Mouse (Mus musculus) heart, embryonic 12.5 days (tissue): ENCODE results near the gene Rad51. TPM values are rescaled to one million over a fixed set of nuclear protein-coding genes. Genes with fewer than 3 reads are reported as not detected.
A peak's percentile ranks its signal among the peaks of the same experiment; 100 is the strongest.

ENCODE experiments used
- ATAC-seq: fragments of 200-750 bp; cut with Nextera tagmentation; 2 replicates; pipeline ENCODE4 v1.8.0; 2017; ENCODE audit warnings: moderate TSS enrichment, moderate library complexity; ENCODE audit not compliant: insufficient number of reproducible peaks, low FRiP score
- H3K27ac ChIP-seq: fragments of 300-500 bp; sonication (generic); 2 replicates; pipeline ENCODE4 v1.5.1; 2016; ENCODE audit warnings: mild to moderate bottlenecking, moderate library complexity; ENCODE audit not compliant: poor library complexity, severe bottlenecking
- H3K27me3 ChIP-seq: fragments of 300-500 bp; sonication (generic); replicated peaks from 2 replicates; pipeline ENCODE4 v1.6.1; 2016; ENCODE audit warnings: mild to moderate bottlenecking, moderate library complexity
- H3K36me3 ChIP-seq: fragments of 300-500 bp; sonication (generic); 2 replicates; pipeline ENCODE4 v1.6.1; 2016; ENCODE audit warnings: mild to moderate bottlenecking, moderate library complexity
- H3K4me1 ChIP-seq: fragments of 300-500 bp; sonication (generic); replicated peaks from 2 replicates; pipeline ENCODE4 v1.6.1; 2016; ENCODE audit warnings: mild to moderate bottlenecking
- H3K4me2 ChIP-seq: fragments of 300-500 bp; sonication (generic); 2 replicates; pipeline ENCODE4 v1.6.1; 2016; ENCODE audit warnings: mild to moderate bottlenecking, moderate library complexity
- H3K4me3 ChIP-seq: fragments of 300-500 bp; sonication (generic); 2 replicates; pipeline ENCODE4 v1.5.1; 2016; ENCODE audit warnings: mild to moderate bottlenecking
- H3K9ac ChIP-seq: fragments of 300-500 bp; sonication (generic); 2 replicates; pipeline ENCODE4 v1.6.1; 2016; ENCODE audit warnings: mild to moderate bottlenecking, moderate library complexity
- H3K9me3 ChIP-seq: fragments of 300-500 bp; sonication (generic); replicated peaks from 2 replicates; pipeline ENCODE4 v1.6.1; 2016; ENCODE audit warnings: mild to moderate bottlenecking, moderate library complexity
- WGBS: fragments of 180-500 bp; shearing (Covaris S2); methylation state at CpG from one replicate; pipeline ENCODE4 v1.1.7; 2016; 5-methylcytosine and 5-hydroxymethylcytosine counted together
- polyA plus RNA-seq: library from polyadenylated mRNA; unstranded; fragments of >200 nt; fragmentation: Nextera tagmentation; extraction: Ambion mirVana; gene quantifications from 2 replicates; pipeline ENCODE4 v1.2.1, GENCODE M21; 2016

Gene Rad51
- polyA plus RNA-seq, 1 experiment from 2014 or later = 32.2 TPM

DNA sequence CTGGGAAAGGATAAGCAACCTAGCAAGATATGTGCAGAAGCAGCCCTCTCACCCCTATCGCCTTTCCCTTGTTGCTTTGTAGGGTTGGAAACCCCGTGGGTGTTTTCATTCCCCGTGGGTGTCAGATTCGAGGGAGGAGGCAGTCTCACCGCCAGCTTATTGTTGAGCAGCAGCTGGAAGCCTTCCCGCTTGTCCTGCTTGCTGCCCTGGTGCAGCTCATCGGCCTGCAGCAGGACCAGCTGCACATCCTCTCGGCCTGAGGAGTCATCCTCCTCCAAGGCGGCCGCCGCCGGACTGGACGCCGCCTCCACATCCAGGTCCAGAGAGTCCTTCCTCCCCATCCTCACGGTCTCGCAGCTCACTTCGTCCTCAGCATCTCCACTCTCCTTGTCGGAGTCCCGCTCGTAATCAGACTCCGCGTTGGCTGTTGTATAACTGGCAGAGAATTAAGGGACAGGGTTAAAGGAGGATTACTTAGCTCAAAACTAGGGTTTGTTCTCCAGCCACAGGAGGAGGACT, 34.6 kb downstream of the Rad51 start:
- 78% methylated on average over 22 of the region's 22 CpGs for WGBS
- H3K4me2 ChIP-seq = no peak overlapping the region
- H3K9ac ChIP-seq = no peak overlapping the region
- peaks cover 2% of the 10 kb centered on the region for H3K4me1 ChIP-seq
- no peak overlapping the region for H3K4me3 ChIP-seq
- no peaks in the 10 kb centered on the region for H3K27me3 ChIP-seq
- no peak overlapping the region for H3K27ac ChIP-seq
- H3K9me3 ChIP-seq = peaks cover 4% of the 10 kb centered on the region
- no peak; the same call in 1 of the 2 replicates for ATAC-seq
- peaks cover 93% of the 10 kb centered on the region for H3K36me3 ChIP-seq

- Histone ChIP-seq H3K4me3 (no peak overlapping the region), H3K4me2 (no peak overlapping the region), H3K4me1 (peaks cover 8% of the 10 kb centered on the region), H3K9ac (no peak overlapping the region), H3K27ac (no peak overlapping the region), H3K27me3 (no peaks in the 10 kb centered on the region), H3K9me3 (peaks cover 4% of the 10 kb centered on the region), H3K36me3 (peaks cover 93% of the 10 kb centered on the region)
- ATAC-seq = no peak
- WGBS = 85% methylated on average over 8 of the region's 8 CpGs
These were observed 35.2 kb downstream of the Rad51 start for GRCm38 (mm10) chr2:119147775-119148174.

GRCm38 (mm10) chr2:119152255-119152654, 39.7 kb downstream of the Rad51 start:
- H3K27me3 ChIP-seq = no peaks in the 10 kb centered on the region
- H3K4me2 ChIP-seq = no peak overlapping the region
- no peak overlapping the region for H3K4me3 ChIP-seq
- H3K9me3 ChIP-seq = no peaks in the 10 kb centered on the region
- 42% methylated on average over 6 of the region's 6 CpGs for WGBS
- H3K9ac ChIP-seq = peak overlapping the region; percentile 60; the same call in 1 of the 2 replicates
- no peak for ATAC-seq
- H3K27ac ChIP-seq = no peak overlapping the region; the same call in 1 of the 2 replicates
- peaks cover 24% of the 10 kb centered on the region for H3K4me1 ChIP-seq
- peaks cover 68% of the 10 kb centered on the region for H3K36me3 ChIP-seq

- H3K4me3 ChIP-seq = no peak overlapping the region
These were observed 42.1 kb downstream of the Rad51 start for GRCm38 (mm10) chr2:119154683-119155082.

GRCm38 (mm10) chr2:119155388-119155787, 42.8 kb downstream of the Rad51 start:
- H3K9me3 ChIP-seq = no peaks in the 10 kb centered on the region
- H3K9ac ChIP-seq = peak overlapping the region; percentile 98
- peaks cover 38% of the 10 kb centered on the region for H3K36me3 ChIP-seq
- H3K27me3 ChIP-seq = no peaks in the 10 kb centered on the region
- peaks cover 27% of the 10 kb centered on the region for H3K4me1 ChIP-seq
- 0 out of 2 replicates have a peak overlapping the region, but pooled peaks have one; percentile 32 for H3K27ac ChIP-seq
- peak overlapping the region; percentile 97 for H3K4me3 ChIP-seq
- H3K4me2 ChIP-seq = peak overlapping the region; percentile 96
- peak; percentile 79 for ATAC-seq
- 21% methylated on average over 9 of the region's 9 CpGs for WGBS

More at GRCm38 (mm10) chr2:119154683-119155082, 42.1 kb downstream of the Rad51 start:
- peaks cover 27% of the 10 kb centered on the region for H3K4me1 ChIP-seq
- 0 out of 2 replicates have a peak overlapping the region, but pooled peaks have one; percentile 32 for H3K27ac ChIP-seq
- H3K36me3 ChIP-seq = peaks cover 45% of the 10 kb centered on the region
- no peaks in the 10 kb centered on the region for H3K27me3 ChIP-seq
- H3K9ac ChIP-seq = no peak overlapping the region
- ATAC-seq = no peak
- WGBS = 63% methylated on average over 2 of the region's 2 CpGs
- no peak overlapping the region for H3K4me2 ChIP-seq
- no peaks in the 10 kb centered on the region for H3K9me3 ChIP-seq

DNA sequence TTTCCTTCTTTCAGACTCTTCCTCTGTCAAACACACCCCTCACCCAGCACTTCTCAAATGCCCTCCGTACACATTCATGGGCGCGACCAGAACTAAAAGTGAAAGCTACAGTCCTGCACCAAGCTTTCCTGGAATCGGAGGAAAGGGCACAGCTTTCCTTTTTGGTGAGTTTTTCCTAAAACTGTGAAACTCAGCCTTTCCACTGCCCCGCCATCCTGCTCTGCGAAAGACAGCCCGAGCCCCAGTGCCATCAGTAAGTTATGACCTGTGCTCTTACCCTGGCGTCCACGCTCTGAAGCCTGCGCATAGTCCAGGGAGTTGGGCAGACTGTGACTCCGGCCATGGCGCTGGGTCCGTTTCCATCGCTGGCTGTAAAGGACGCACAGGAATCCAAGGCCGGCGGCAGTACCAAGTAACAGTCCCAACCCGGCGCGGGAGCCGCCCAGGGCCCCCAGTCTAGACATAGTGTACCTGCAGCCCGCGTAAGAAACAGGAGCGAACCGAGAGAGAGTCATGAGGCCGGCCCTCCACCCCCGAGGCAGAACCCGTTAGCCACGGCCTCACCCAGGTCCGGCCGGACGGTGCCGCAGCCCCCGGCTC, 43.6 kb downstream of the Rad51 start:
- H3K36me3 ChIP-seq = peaks cover 30% of the 10 kb centered on the region
- peak overlapping the region; percentile 76 for H3K27ac ChIP-seq
- H3K4me2 ChIP-seq = peak overlapping the region; percentile 96
- no peaks in the 10 kb centered on the region for H3K9me3 ChIP-seq
- no peaks in the 10 kb centered on the region for H3K27me3 ChIP-seq
- H3K4me3 ChIP-seq = peak overlapping the region; percentile 97
- H3K4me1 ChIP-seq = peaks cover 30% of the 10 kb centered on the region
- H3K9ac ChIP-seq = peak overlapping the region; percentile 98
- 4% methylated on average over 34 of the region's 34 CpGs for WGBS
- ATAC-seq = peak; percentile 46

DNA sequence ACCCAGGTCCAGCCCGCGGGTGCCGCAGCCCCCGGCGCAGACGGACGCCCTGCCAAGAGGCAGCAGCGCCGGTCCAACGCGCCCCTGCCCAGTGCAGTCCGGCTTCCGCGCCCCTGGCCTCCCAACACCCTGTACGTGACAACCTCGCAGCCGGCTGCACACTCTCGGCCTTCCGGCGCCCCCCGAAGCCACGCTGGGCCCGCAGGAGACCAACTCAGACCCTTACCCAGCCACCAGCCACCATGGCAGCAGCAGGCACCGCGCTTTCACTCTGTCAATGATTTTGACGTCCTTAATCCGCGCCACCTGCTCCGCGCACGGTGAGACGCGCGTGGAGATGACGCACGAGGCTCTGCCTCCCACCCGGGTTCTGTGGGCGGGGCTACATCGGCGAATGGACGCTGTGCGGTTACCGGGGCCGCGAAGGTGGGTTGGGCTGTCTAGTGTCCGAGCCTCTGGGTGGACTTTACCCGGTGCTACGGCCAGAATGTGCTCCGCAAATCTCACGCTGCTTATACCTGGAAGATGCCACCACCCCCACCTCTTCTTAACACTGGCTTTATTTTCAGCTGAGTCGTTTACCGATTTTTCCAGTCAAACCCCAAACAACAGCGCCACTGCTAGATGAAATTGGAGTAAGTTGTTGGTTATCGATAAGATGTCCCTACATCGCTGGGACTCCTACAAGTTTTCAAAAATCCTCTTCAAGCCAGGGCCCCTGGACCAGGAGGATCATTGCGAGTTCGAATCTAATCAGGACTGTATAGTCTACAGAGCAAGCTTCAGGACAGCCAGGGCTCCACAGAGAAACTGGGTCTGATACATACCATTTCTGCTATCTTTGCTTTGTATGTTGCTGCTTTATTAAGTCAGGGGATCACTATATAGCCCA, 44.3 kb downstream of the Rad51 start, which contains the start of gene Rmdn3:
Gene Rmdn3, minus strand, starts transcription at position 354 of the 892 bp plus-strand sequence.
- peak within 1 kb of the TSS; percentile 76 for H3K27ac ChIP-seq
- H3K4me3 ChIP-seq = peak within 1 kb of the TSS; percentile 97
- H3K36me3 ChIP-seq = peaks cover 23% of the 10 kb centered on the region
- ATAC-seq = peak; percentile 87
- H3K27me3 ChIP-seq = no peaks in the 10 kb centered on the region
- peaks cover 36% of the 10 kb centered on the region for H3K4me1 ChIP-seq
- H3K4me2 ChIP-seq = peak within 1 kb of the TSS; percentile 96
- no peaks in the 10 kb centered on the region for H3K9me3 ChIP-seq
- under 1% methylated on average over 56 of the region's 57 CpGs for WGBS
- H3K9ac ChIP-seq = peak within 1 kb of the TSS; percentile 98

GRCm38 (mm10) chr2:119157836-119158235, 45.2 kb downstream of the Rad51 start:
- Histone ChIP-seq H3K27me3 (no peaks in the 10 kb centered on the region), H3K4me2 (no peak overlapping the region), H3K9ac (no peak overlapping the region), H3K9me3 (no peaks in the 10 kb centered on the region), H3K4me3 (no peak overlapping the region), H3K27ac (no peak overlapping the region), H3K36me3 (peaks cover 14% of the 10 kb centered on the region), H3K4me1 (peaks cover 28% of the 10 kb centered on the region)
- ATAC-seq = no peak

DNA sequence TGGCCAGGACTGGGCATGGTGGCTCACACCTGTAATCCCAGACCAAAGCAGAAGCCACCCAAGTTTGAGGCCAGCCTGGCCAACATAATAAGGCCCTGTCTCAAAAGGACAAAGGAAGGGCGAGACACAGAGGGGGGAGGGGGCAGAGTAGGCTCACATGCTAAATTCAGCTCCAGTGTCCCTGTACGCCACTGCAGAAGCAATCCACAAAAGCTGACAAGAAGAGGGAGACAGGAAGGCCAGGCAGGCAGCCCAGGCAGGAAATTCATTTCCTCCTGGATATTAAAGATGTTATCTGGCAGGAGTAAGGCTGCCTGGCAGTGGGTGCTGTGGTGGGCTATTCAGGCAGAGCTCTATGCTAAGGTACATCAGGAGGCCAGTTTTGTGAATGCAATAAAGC, 48.7 kb downstream of the Rad51 start:
- Histone ChIP-seq H3K9ac (peak overlapping the region; percentile 37; the same call in 1 of the 2 replicates), H3K4me3 (no peak overlapping the region), H3K27ac (peak overlapping the region; percentile 57; the same call in 1 of the 2 replicates), H3K36me3 (no peaks in the 10 kb centered on the region), H3K27me3 (peaks cover 11% of the 10 kb centered on the region; the same call in 1 of the 2 replicates), H3K4me1 (peaks cover 13% of the 10 kb centered on the region), H3K4me2 (0 out of 2 replicates have a peak overlapping the region, but pooled peaks have one; percentile 10), H3K9me3 (no peaks in the 10 kb centered on the region)
- ATAC-seq = no peak
- 20% methylated on average over 2 of the region's 2 CpGs for WGBS

DNA sequence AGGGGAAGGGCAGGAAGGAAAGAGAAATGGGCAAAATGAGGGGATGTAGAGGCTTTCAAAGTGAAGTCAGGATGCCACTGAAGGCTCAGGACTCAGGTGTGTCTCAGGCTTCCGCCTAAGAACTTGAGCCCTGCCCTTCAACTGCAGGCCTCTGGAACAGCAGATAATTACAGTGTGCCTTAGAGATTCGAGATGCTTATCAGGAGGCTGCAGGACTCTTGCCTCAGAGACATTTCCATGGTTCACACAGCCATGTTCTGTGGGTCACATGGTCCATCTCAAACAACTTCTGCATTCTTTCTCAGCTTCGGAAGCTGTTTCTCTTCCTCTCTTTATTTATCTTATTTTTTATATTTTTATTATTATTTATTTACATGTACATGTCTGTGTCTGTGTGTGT, 50.5 kb downstream of the Rad51 start:
- Histone ChIP-seq H3K27me3 (peaks cover 16% of the 10 kb centered on the region; the same call in 1 of the 2 replicates), H3K9ac (no peak overlapping the region), H3K27ac (no peak overlapping the region), H3K4me2 (no peak overlapping the region), H3K36me3 (no peaks in the 10 kb centered on the region), H3K4me1 (peaks cover 23% of the 10 kb centered on the region), H3K9me3 (no peaks in the 10 kb centered on the region), H3K4me3 (no peak overlapping the region)
- WGBS = 72% methylated on average over 3 of the region's 3 CpGs
- no peak for ATAC-seq

DNA sequence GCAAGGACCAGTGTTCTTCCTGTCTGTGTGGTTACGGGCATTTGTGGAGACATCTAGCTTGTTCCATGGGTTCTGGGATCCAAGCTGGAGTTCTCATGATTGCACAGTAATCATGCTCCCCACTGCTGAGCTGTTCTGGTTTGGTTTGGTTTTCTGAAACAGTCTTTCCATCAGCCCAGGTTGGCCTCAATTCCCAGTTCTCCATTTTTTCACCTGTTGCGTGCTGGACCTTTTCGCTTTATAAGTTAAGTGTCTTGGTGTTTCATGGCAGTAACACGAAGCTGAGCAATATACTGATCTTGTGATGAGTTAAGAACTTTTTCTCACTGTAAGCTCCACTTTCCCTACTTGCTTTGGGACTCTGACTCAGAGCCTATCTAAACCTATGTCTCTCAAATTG, 51.4 kb downstream of the Rad51 start:
- Histone ChIP-seq H3K9me3 (no peaks in the 10 kb centered on the region), H3K9ac (no peak overlapping the region), H3K36me3 (no peaks in the 10 kb centered on the region), H3K4me2 (no peak overlapping the region), H3K4me1 (peaks cover 23% of the 10 kb centered on the region), H3K27me3 (peaks cover 22% of the 10 kb centered on the region; the same call in 1 of the 2 replicates), H3K4me3 (no peak overlapping the region), H3K27ac (no peak overlapping the region)
- 82% methylated on average over 4 of the region's 4 CpGs for WGBS
- no peak for ATAC-seq
